Mouse (Mus musculus): ENCODE data around the gene Btbd35f22. TPM values are rescaled to one million over a fixed set of nuclear protein-coding genes. Genes with fewer than 3 reads are reported as not detected.
"Not testable (repeated sequence)": the region's sequence is repeated elsewhere in the genome, so short reads cannot be mapped to it uniquely, and the experiment has no call there.

Btbd35f22 gene
- total RNA-seq (2021), result not detected
- long read RNA-seq, experiment 1, result 0 reads
- long read RNA-seq, experiment 2, result 0 reads

- not testable (repeated sequence) for DNase-seq (ENCODE audit: low spot score in 2 of 2)
Observed at GRCm38 (mm10) chrX:32047529-32047928, at the start of gene Btbd35f22. Gene Btbd35f22 (plus strand): TSS chrX:32047829.

Other genes starting within 250 kb of the Btbd35f22 start
- gene Gm21637, start 85.8 kb upstream of the Btbd35f22 start, total RNA-seq (2021), result not detected
- not detected for gene Btbd35f2, start 230.6 kb downstream of the Btbd35f22 start, total RNA-seq (2021)